Mouse (Mus musculus) ES-E14 (cell line): ENCODE measurements at regions not wholly inside any gene's neighbourhood (a gene's known extent, or its start where the extent isn't known, plus 50 kb on each side); places are given as distances from the start of the nearest gene placed in this dataset.

Experiments
- CHD2 ChIP-seq: IDR thresholded peaks from 2 replicates; pipeline ENCODE4 v1.6.1; 2014; ENCODE audit warnings: mild to moderate bottlenecking, low read depth, low read length, inconsistent platforms
- HCFC1 ChIP-seq: IDR thresholded peaks from 2 replicates; pipeline ENCODE4 v1.6.1; 2012; ENCODE audit warnings: low read length, inconsistent platforms, borderline replicate concordance; ENCODE audit not compliant: insufficient read depth
- ZC3H11A ChIP-seq: IDR thresholded peaks from 2 replicates; pipeline ENCODE4 v1.6.1; 2012; ENCODE audit warnings: low read depth, mild to moderate bottlenecking, inconsistent platforms, low read length, borderline replicate concordance

- TF ChIP-seq HCFC1: no peak
- TF ChIP-seq CHD2: peak; percentile 52; the same call in 1 of the 2 replicates
- no peak for TF ChIP-seq ZC3H11A
Measured at GRCm38 (mm10) chr4:131427871-131428270, 410.2 kb downstream of the Ptpru start.
